Mouse (Mus musculus) right cerebral cortex, postnatal 10 days (tissue): ENCODE results near the gene Stx6.

ENCODE experiments used
- DNase-seq, 2 experiments: peaks; one replicate each; pipeline ENCODE4 v3.0.0; 2021; ENCODE audit warnings: low spot score in 2 of 2

Gene Stx6

GRCm38 (mm10) chr1:155254309-155254708 lies 95.8 kb downstream of the Stx6 start:
- DNase-seq = peak in 1 of 2 experiments; percentile 15
